Mouse (Mus musculus): ENCODE measurements around the gene Gm43518.

Gene Gm43518

DNA sequence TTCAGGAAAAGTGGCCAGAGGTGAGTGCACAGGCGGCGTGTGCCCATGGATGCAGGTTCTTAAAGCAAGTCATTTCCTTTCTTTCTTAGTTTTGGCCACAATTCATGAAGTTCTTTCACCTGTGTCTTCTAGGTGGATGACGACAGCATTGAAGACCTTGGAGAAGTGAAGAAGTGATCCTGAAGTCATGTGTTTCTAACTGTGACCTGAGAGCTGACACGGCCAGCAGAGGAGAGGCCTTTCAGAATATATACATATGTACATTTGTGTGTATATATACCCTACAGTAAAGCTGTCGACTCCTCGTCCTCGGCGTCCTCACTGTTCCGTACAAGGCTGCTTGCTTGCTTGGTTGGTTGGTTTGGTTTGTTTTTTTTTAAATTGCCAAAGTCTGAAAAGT lies at the start of gene Gm43518:
Gene Gm43518 (plus strand): TSS at position 301 of the 400 bp plus-strand sequence.
- DNase-seq, result no peak

DNA sequence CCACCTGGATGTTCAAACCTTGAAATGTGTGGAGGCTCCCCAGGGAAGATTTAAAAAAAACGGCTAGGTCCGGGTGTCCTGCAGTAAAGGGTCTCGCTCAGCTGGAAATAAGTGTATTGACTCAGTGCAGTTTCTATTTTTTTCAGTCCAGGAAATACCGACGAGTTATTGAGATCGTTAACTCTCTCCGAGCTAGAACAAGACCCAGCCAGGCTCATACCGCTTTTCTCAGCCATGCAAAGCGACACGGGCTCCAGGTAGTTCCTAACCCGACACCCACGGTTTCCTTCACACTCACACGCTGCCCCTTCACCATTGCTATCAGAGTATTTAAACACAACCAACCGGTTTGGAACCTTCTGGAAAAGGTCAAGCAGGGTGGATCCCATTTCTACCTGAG lies 49.2 kb upstream of the Gm43518 start:
- no peak for DNase-seq

DNA sequence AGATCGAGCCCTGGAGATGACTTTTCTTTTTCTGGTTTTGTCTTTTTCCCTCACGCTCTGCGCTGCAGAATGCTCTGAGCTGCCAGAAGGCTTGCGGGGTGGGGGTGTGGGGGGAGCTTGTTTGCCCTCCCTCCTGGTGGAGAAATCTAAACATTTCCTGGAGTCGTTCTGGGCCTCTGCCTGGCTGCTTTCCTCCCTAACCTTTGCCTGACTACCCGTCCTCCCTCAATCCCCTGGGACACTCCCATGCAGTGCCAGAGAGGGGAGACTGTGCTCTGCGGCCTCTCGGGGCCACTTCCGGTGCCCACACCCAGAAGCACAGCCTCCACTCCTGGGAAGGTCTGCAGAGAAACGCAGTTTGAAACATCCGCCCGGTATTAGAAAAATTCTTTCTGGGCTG lies 47.3 kb upstream of the Gm43518 start, which contains the start of gene Hcar1:
Gene Hcar1 (minus strand): TSS at position 93 of the 400 bp plus-strand sequence.
- DNase-seq, result no peak

DNA sequence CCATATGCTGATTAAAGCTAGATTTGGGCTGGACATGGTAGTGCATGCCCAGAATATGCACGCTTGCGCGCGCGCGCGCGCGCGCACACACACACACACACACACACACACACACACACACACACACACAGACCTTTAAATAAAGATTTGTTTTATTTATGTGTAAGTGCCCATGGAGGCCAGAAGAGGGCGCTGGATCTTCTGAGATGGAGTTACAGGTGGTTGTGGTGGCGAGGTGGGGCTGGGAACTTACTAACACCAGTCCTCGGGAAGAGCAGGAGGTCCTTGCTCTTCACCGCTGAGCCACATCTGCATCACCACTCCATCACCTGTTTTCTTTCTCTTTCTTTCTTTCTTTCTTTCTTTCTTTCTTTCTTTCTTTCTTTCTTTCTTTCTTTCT lies 46.4 kb upstream of the Gm43518 start:
- DNase-seq, result no peak

DNA sequence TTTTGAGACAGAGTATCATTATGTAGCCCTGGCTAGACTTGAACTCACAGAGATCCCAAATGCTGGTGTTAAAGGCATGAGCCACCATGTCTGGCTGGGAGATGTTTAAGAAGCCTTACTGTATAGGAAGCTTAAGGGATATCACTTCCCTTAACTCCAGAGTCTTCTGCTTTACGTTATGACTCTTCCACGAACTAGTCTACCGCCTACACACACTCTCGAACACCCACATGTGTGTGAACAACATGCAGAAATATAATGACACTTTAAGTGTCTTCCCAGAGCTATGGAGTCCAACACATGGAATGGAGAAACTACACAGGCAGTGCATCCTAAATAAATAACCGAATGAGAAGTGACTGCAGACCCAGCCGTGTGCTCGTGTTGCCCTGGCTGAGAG lies 43.3 kb upstream of the Gm43518 start:
- DNase-seq, result no peak

DNA sequence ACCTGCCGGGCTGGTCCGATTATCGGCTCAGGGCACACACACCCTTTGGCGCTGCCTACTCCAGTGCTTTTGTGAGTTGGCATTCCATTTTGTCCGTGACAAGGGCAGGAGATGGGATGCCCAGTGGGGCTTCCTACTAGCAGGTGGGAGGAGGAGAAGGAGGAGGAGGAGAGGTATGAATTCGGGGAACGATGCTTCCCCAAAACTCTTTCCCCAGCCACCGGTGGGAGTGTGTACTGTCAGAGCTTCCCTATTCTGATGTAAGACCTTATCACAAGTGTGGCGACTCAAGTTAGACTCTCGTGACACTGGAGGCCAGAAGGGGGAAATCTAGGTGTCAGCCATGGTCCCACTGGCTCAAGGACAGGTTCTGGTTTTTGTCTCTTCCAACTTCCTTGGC lies 42.9 kb upstream of the Gm43518 start:
- no peak for DNase-seq

DNA sequence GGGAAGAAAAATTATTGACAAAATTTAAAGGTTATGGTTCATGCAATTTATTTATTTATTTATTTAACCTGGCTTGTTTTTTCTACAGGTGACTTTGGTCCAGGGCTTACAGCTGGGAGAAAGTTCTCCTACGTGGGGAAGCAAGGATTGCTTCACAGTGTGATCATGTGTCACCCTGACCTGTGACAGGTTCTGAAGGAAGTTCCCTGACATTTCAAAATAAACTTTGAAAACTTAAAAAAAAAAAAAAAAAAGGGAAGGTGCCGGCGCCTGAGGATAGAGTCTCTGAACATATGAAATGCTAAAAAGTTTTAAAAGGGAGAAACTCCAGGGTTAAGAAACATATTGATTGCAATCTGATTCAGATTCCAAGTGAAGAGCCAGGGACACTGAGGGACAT lies 40.9 kb upstream of the Gm43518 start:
- no peak for DNase-seq

DNA sequence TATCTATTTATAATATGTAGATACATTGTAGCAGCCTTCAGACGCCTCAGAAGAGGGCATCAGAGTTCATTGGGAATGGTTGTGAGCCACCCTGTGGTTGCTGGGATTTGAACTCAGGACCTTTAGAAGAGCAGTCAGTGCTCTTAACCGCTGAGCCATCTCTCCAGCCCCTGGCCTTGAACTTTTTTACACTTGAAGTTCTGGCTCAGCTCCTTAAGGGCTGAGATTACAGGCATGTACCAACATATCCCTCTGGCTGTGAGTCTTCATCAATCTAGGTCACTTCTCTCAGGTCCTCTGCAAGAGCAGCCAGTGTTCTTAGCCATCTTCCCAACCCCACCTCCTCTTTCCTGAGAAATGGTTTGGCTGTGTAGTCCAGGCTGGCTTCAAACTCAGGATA lies 36.9 kb upstream of the Gm43518 start:
- DNase-seq, result no peak

DNA sequence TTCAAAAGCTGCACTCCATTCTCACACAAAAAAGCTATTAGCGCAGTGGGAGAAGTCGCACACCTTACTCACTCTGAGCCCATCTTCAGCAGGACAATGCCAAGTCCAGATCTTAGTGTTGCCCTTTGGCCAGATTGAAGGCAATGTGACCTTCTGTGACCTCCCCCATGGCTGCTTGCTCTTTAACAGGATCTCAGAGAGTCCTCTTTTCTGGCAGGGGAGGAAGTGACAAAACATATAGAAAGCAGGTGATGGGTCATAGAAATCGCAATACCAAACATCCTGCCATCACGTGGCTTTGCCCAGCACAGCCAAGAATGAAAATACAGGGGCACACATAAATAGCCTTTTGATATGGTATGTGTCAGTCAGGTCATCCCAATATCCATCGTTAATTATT lies 36.2 kb upstream of the Gm43518 start:
- DNase-seq, result no peak

DNA sequence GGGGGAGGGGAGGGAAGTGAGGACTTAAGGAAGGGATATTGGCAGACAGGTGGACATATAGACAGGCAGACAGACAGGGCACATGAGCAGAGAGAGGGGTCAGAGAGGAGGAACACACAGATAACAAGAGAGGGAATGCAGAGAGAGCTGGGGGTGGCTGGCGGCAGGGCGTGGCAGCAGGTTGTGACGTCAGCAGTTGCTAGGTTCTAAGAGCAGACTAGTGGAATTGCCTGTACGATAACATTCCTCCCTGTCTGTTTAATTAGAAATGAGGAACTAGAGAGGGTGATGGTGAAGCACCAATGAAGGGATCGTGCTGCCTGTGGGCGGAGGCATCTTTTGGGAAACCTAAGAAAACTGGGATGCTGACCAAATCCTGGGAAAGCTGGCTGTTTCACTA lies 35.5 kb upstream of the Gm43518 start:
- DNase-seq, result peak; percentile 62 to 78

DNA sequence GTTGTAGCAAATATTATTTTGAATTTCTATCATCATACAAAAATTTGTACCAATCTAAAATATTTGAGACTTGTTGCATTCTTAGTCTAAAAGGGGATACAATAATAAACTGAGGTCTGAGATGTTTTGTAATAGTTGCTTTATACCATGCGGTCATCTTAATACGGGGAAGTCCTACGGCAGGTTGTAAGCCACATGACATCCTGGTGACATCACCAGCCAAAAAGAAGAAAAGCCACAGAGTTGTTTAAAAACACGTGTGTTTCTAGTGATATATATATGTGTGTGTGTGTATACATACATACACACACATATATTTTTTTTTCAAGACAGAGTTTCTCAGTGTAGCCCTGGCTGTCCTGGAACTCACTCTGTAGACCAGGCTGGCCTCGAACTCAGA lies 33.7 kb upstream of the Gm43518 start:
- DNase-seq, result no peak

DNA sequence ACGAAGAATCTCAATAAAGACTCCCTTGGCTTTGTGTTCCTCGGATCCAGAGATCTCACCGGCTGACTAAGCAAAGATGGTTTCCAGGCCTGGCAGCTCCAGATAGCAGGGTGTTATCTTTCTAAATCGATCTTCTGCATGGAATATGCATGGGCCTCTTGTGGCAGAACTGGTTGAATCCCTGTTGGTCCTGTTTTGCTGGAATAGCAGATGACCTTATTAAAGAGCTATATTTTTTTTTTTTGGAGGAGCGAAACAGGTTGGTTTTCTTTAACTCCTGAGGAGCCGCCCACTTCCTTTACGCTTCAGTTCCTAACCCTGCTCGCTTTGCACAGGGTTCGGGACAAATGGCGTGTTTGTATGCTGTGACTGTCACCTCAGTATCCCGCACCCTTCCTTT lies 30.8 kb upstream of the Gm43518 start:
- DNase-seq, result no peak

DNA sequence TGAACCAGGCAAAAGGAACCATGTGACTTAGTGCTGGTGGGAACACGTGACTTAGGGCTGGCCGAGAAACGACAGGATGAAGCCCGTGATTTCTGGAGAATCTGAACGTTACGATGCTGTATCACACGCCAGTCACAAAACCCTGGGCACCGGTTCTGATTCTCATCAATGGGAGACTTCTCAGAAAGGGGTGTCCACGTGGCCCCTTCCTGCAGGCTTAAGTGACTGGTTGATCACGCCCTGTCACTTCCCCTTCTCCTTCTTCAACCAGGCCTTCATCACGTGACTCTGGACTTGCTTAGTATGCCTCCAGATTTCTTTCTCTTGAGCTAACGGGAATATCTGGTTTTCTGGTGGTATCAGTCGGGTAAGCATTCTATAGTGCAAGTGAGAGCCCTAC lies 29.9 kb upstream of the Gm43518 start:
- DNase-seq, result no peak

DNA sequence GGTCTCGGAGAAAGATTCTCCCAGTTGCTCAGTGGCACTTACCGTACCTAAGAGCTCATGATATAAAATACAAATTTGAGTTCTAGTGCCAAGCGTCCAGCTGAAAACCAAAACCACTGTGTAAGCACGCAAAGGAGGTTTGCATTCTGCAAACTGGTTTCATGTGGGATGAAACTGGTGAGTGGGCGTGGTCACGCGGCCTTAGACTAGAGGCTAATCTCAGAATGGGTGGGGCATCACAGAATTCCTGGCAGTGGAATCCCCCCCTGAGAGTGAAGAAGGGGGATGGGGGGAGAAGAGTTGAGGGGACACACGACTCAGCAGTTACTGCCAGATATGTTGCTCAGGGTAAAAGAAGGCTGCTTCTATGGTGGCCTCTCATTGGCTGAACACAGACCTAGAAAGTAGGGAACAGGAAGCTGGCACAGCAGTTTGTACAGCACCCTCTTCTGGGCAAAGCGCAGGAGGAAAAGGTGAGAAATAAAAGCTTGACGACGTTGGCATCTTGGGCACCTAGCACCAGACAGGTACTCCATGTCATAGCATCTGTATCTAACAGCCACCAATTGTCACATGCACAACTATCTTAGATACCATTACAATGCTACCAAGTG lies 23.1 kb upstream of the Gm43518 start:
- DNase-seq, result no peak

DNA sequence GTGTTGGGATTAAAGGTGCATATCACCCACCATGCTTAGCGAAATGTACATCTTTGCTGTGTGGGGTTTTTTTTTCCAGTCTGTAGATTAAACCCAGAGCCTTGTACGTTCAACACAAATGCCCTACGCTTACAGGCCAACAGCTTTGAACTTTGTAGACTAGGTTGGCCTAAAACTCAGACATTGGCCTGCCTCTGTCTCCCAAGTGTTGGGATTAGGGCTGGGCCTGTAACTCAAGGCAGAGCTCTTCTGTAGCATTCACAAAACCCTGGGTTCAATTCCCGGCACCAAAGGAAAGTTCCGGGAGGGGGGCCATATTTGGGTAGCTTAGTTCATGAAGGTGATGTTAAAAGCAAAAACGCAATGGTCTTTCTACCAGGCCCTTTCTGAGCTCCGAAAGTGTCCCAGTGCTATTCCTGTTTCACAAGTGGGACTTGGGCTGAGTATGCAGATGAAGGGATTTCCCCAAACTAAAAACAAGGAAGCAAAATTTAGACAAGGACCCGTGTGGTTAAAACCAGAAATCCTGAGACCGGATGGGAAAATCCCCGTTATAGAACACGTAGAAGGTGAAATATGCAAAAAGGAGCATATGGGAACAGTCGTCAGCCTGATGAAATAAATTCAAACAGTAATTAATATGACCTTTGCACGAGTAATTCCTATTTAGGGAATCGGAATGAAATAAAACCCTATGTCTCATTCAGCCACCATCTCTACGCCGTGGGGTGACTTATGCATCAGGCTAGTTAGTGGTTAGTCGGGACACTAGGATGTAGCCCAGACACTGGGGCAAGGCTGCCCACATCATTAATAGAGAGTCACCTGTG lies 20.9 kb upstream of the Gm43518 start:
- no peak for DNase-seq

DNA sequence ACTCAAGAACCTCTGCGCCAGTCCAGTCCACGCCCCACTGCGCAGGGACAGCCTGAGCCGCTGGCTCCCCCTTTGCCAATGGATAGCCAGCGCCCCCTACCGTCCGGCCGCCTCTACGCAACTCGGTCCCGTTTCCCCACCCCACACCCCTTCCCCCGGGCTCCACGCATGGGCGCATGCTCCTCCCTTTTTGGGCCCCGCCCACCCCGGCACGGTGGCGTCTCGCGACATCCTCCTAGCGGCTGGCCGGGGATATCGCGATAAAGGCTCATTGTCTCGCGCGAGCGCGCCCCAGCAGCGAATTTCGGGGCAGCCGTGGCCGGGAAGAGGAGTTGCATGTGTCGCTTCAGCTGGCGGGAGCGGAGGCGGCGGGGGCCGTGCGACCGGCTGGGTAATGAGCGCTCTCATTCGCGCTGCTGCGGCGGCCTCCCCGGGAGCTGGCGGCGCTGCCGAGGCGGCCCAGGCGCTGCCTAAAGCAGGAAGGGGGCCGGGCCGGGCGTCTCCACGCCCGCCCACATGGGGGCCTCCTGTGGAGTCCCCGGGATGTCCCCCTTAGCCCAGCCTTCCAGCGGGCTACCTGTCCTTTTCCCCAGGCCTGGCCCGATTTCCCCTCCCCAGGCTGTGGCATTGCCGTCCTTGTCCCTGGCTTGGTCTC lies 20.1 kb upstream of the Gm43518 start, which contains the start of gene Denr:
Gene Denr (plus strand): TSS at position 200 of the 655 bp plus-strand sequence.
- DNase-seq, result peak; percentile 100

DNA sequence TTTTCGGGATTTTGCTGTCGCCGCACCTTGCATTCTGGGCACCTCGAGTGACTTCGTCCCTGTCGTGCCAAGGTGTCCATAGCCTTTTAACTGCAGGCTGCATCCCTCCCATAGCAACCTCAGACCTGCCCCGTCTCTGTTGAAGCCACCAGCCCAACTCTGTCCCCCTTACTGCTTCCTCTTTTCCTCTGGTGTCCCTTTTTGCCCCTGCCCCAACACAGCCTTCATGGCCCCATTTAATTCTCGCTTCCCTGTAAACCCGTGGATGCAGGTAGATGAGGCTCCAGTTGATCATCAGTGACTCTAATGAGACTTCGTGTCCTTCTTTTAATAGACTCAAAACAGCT lies 19.6 kb upstream of the Gm43518 start:
- DNase-seq, result no peak

DNA sequence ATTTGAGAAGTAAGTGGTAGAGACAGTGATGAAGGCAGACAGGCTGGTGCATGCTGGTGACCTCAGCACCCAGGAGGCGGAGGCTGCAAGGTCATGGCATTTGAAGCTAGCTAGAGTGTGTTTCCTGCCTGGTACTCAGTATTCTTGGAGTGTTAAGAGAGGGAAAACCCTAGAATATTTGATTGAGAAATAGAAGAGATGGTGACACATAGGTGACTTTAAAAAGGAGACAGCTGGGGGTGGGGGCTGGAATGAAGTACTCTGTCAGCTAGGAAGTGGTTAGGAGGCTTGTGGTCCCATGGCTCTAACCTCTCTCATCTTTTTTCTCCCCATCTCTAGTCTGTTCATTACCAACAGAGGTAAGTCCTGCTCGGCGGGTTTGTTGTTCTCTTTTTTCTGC lies 12.4 kb upstream of the Gm43518 start:
- no peak for DNase-seq

DNA sequence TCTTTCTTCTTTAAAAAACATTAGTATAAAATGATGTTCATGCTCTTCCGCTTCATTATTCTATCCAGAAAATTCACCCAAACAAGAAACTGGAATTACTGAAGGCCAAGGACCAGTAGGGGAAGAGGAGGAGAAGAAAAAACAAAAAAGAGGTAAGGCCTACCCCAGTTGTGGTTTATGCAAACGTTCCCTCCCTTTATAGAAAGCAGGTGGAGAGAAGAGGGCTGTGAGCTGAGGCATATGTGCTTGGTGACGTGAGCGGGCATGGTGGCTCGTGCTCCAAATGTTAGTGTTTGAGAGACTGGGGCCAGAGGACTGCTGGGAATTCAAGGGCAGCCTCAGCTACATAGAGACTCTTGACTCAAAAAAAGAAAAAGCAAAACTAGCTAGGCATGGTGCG lies 5.1 kb upstream of the Gm43518 start:
- DNase-seq, result no peak

DNA sequence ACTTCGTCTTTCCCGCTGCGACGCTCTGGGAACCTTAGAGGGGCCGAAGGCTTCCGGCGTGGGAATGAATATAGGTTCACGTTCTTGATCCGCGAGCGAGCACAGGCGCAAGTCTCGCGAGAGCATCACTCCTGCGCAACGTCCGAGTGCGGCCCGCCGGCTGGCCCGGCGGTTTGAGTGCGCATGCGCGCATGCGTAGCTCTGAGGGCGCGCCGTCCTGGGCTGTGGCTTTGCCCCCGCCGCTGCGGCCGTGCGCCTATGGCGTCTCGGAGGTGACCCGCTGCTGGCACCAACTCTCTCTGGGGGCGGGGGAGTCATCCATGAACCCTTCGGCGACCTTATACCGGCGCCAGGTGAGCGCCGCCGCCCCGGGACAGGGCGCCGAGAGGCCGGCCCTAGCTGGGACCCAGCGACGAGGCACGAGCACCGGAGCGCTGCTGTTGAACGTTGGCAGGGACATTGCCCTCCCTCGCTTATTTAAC lies 3.3 kb downstream of the Gm43518 start, which contains the start of gene Ccdc62:
Gene Ccdc62 (plus strand): TSS at position 172 of the 482 bp plus-strand sequence.
- peak; percentile 96 to 98 for DNase-seq

DNA sequence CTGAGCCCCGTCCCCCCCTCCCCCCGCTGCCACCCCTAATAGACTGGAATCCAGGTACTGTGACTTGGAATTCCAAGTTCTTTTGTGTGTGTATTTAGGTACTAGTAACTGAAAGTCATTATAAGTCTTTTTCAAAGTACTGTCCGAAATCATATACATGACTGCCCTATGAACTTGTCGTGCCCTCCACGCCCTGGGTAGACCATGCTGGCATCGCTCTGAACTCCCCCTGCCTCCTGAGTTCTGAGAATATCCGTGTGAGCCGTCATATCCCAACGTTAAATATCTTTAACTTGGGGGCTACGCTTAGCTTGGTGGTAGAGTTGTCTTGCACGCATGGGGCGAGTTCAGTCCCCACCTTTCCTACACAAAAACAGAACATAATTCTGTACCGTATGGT lies 3.9 kb downstream of the Gm43518 start:
- no peak for DNase-seq

DNA sequence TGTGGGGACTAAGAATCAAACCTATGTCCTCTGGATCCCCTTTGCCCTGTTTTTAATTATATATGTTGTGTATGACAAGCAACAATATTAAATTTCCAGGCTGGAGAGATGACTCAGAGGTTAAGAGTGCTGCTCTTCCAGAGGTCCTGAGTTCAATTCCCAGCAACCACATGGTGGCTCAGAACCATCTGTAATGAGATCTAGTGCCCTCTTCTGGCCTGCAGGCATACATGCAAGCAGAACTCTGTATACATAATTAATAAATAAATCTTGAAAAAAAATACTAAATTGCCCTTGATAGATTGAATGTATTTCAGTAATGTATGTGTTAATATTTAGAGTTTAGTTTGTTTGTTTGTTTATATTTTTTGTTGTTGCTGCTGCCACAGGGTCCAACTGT lies 5.7 kb downstream of the Gm43518 start:
- DNase-seq, result no peak

DNA sequence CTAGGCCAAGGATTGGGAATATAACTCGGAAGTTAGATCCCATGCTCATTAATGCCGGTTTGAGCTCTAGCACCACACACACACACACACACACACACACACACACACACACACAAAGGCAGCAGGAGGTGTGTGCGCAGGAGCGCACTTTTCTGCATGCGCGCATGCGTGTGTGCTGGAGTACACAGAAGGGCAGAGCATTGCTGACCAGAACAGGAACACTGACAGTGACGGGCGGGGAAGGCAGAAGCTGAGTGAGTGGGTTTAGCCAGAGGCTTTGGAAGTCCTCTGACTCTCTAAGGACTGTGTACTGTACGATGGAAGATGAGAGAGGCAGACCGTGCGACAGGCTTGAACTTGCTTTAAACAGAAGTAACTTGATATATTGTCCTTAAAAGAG lies 6.3 kb downstream of the Gm43518 start:
- no peak for DNase-seq

Data from cerebellum, postnatal 10 days (tissue).